Mouse (Mus musculus) spleen, postnatal 14 days (tissue): ENCODE results near the gene Fbxl5.
A peak's percentile ranks its signal among the peaks of the same experiment; 100 is the strongest.

Experiments
- DNase-seq, 2 experiments: peaks; one replicate each; pipeline ENCODE4 v3.0.0; 2021 to 2022; ENCODE audit warnings: low spot score in 2 of 2

Gene Fbxl5

GRCm38 (mm10) chr5:43781977-43782930 lies 39.2 kb downstream of the Fbxl5 start:
- peak; percentile 55 to 69 for DNase-seq

- DNase-seq = peak; percentile 13 to 21
Observed at GRCm38 (mm10) chr5:43781423-43781976, 39.9 kb downstream of the Fbxl5 start.

GRCm38 (mm10) chr5:43778583-43778982 lies 42.9 kb downstream of the Fbxl5 start:
- DNase-seq = no peak

GRCm38 (mm10) chr5:43776993-43777392 lies 44.4 kb downstream of the Fbxl5 start:
- no peak for DNase-seq

GRCm38 (mm10) chr5:43776407-43776806 lies 45.0 kb downstream of the Fbxl5 start:
- no peak for DNase-seq

GRCm38 (mm10) chr5:43771555-43771954 lies 49.9 kb downstream of the Fbxl5 start:
- no peak for DNase-seq

- DNase-seq = no peak
Observed at GRCm38 (mm10) chr5:43770618-43771354, 50.7 kb downstream of the Fbxl5 start.

- no peak for DNase-seq
Observed at GRCm38 (mm10) chr5:43749092-43749491, 72.3 kb downstream of the Fbxl5 start.

GRCm38 (mm10) chr5:43748039-43748438 lies 73.4 kb downstream of the Fbxl5 start:
- DNase-seq = no peak

- no peak for DNase-seq
Observed at GRCm38 (mm10) chr5:43745156-43745555, 76.3 kb downstream of the Fbxl5 start.

GRCm38 (mm10) chr5:43744187-43744586 lies 77.3 kb downstream of the Fbxl5 start:
- DNase-seq = no peak

- no peak for DNase-seq
Observed at GRCm38 (mm10) chr5:43732381-43732780, 89.1 kb downstream of the Fbxl5 start.

- DNase-seq = no peak
Observed at GRCm38 (mm10) chr5:43728375-43729165, 92.9 kb downstream of the Fbxl5 start.

GRCm38 (mm10) chr5:43723830-43724229 lies 97.6 kb downstream of the Fbxl5 start:
- no peak for DNase-seq

- DNase-seq = no peak
Observed at GRCm38 (mm10) chr5:43722452-43722783, 99.0 kb downstream of the Fbxl5 start.

GRCm38 (mm10) chr5:43721538-43722451 lies 99.6 kb downstream of the Fbxl5 start:
- DNase-seq = no peak

GRCm38 (mm10) chr5:43699240-43699639 lies 122.2 kb downstream of the Fbxl5 start:
- DNase-seq = no peak

- no peak for DNase-seq
Observed at GRCm38 (mm10) chr5:43697133-43697532, 124.3 kb downstream of the Fbxl5 start.
